Mouse (Mus musculus): Measurements from ENCODE around the gene Mecr. TPM values are rescaled to one million over a fixed set of nuclear protein-coding genes. Genes with fewer than 3 reads are reported as not detected.

Mecr gene
- polyA plus RNA-seq, 1 experiment from 2014 or later = 43.3 TPM

GRCm38 (mm10) chr4:131885376-131885775 lies 42.1 kb downstream of the Mecr start:
- no peak for ATAC-seq (ENCODE audit: insufficient number of reproducible peaks, low FRiP score, low TSS enrichment, low read depth)
- DNase-seq (ENCODE audit: low spot score) = no peak
- Histone ChIP-seq H3K27me3 (ENCODE audit: control insufficient read depth, insufficient read depth, low read length) (no peaks in the 10 kb centered on the region), H3K9me3 (ENCODE audit: control insufficient read depth, low read length) (no peaks in the 10 kb centered on the region), H3K4me1 (ENCODE audit: control insufficient read depth, insufficient read depth, low read length) (no peaks in the 10 kb centered on the region), H3K9ac (ENCODE audit: low read length) (no peak overlapping the region), H3K4me3 (ENCODE audit: low read depth, low read length) (no peak overlapping the region), H3K27ac (replicated peaks; ENCODE audit: low read depth, low read length) (no peak overlapping the region), H3K36me3 (ENCODE audit: control insufficient read depth, insufficient read depth, low read length) (no peaks in the 10 kb centered on the region; the same call in none of the 2 replicates), H3K4me2 (ENCODE audit: low read depth, severe bottlenecking) (no peak overlapping the region)
- 78% methylated on average over 6 of the region's 6 CpGs for WGBS

GRCm38 (mm10) chr4:131888564-131888963 lies 45.3 kb downstream of the Mecr start:
- WGBS = 90% methylated on average over 1 of the region's 1 CpGs
- Histone ChIP-seq H3K27me3 (ENCODE audit: control insufficient read depth, insufficient read depth, low read length) (no peaks in the 10 kb centered on the region), H3K4me3 (ENCODE audit: low read depth, low read length) (no peak overlapping the region), H3K9ac (ENCODE audit: low read length) (no peak overlapping the region), H3K9me3 (ENCODE audit: control insufficient read depth, low read length) (no peaks in the 10 kb centered on the region), H3K4me1 (ENCODE audit: control insufficient read depth, insufficient read depth, low read length) (no peaks in the 10 kb centered on the region), H3K27ac (replicated peaks; ENCODE audit: low read depth, low read length) (no peak overlapping the region), H3K36me3 (ENCODE audit: control insufficient read depth, insufficient read depth, low read length) (peaks cover 8% of the 10 kb centered on the region), H3K4me2 (ENCODE audit: low read depth, severe bottlenecking) (no peak overlapping the region)
- no peak for ATAC-seq (ENCODE audit: insufficient number of reproducible peaks, low FRiP score, low TSS enrichment, low read depth)
- DNase-seq (ENCODE audit: low spot score) = no peak

- H3K9ac ChIP-seq (ENCODE audit: low read length) = no peak overlapping the region
- H3K4me1 ChIP-seq (ENCODE audit: control insufficient read depth, insufficient read depth, low read length) = no peaks in the 10 kb centered on the region
- ATAC-seq (ENCODE audit: insufficient number of reproducible peaks, low FRiP score, low TSS enrichment, low read depth) = no peak
- WGBS = 91% methylated on average over 3 of the region's 3 CpGs
- no peaks in the 10 kb centered on the region for H3K27me3 ChIP-seq (ENCODE audit: control insufficient read depth, insufficient read depth, low read length)
- no peaks in the 10 kb centered on the region for H3K9me3 ChIP-seq (ENCODE audit: control insufficient read depth, low read length)
- no peak overlapping the region for H3K4me2 ChIP-seq (ENCODE audit: low read depth, severe bottlenecking)
- H3K36me3 ChIP-seq (ENCODE audit: control insufficient read depth, insufficient read depth, low read length) = peaks cover 17% of the 10 kb centered on the region
- no peak overlapping the region for H3K27ac ChIP-seq (replicated peaks; ENCODE audit: low read depth, low read length)
- DNase-seq (ENCODE audit: low spot score) = no peak
- no peak overlapping the region for H3K4me3 ChIP-seq (ENCODE audit: low read depth, low read length)
These were observed 47.4 kb downstream of the Mecr start for GRCm38 (mm10) chr4:131890692-131891091.

- Histone ChIP-seq H3K36me3 (ENCODE audit: control insufficient read depth, insufficient read depth, low read length) (peaks cover 51% of the 10 kb centered on the region), H3K27ac (replicated peaks; ENCODE audit: low read depth, low read length) (no peak overlapping the region), H3K9me3 (ENCODE audit: control insufficient read depth, low read length) (no peaks in the 10 kb centered on the region), H3K4me1 (ENCODE audit: control insufficient read depth, insufficient read depth, low read length) (no peaks in the 10 kb centered on the region), H3K27me3 (ENCODE audit: control insufficient read depth, insufficient read depth, low read length) (no peaks in the 10 kb centered on the region), H3K4me3 (ENCODE audit: low read depth, low read length) (no peak overlapping the region), H3K4me2 (ENCODE audit: low read depth, severe bottlenecking) (no peak overlapping the region), H3K9ac (ENCODE audit: low read length) (no peak overlapping the region)
- no peak for ATAC-seq (ENCODE audit: insufficient number of reproducible peaks, low FRiP score, low TSS enrichment, low read depth)
- no peak for DNase-seq (ENCODE audit: low spot score)
- 93% methylated on average over 5 of the region's 5 CpGs for WGBS
These were observed 53.8 kb downstream of the Mecr start for GRCm38 (mm10) chr4:131897109-131897508.

GRCm38 (mm10) chr4:131897787-131898186 lies 54.5 kb downstream of the Mecr start:
- ATAC-seq (ENCODE audit: insufficient number of reproducible peaks, low FRiP score, low TSS enrichment, low read depth) = no peak
- Histone ChIP-seq H3K36me3 (ENCODE audit: control insufficient read depth, insufficient read depth, low read length) (peaks cover 52% of the 10 kb centered on the region), H3K4me3 (ENCODE audit: low read depth, low read length) (no peak overlapping the region), H3K27ac (replicated peaks; ENCODE audit: low read depth, low read length) (no peak overlapping the region), H3K9ac (ENCODE audit: low read length) (no peak overlapping the region), H3K4me1 (ENCODE audit: control insufficient read depth, insufficient read depth, low read length) (no peaks in the 10 kb centered on the region), H3K27me3 (ENCODE audit: control insufficient read depth, insufficient read depth, low read length) (no peaks in the 10 kb centered on the region), H3K4me2 (ENCODE audit: low read depth, severe bottlenecking) (no peak overlapping the region), H3K9me3 (ENCODE audit: control insufficient read depth, low read length) (no peaks in the 10 kb centered on the region)
- 97% methylated on average over 8 of the region's 8 CpGs for WGBS
- DNase-seq (ENCODE audit: low spot score) = no peak

GRCm38 (mm10) chr4:131898503-131899179 lies 55.4 kb downstream of the Mecr start:
- no peaks in the 10 kb centered on the region for H3K9me3 ChIP-seq (ENCODE audit: control insufficient read depth, low read length)
- no peak overlapping the region for H3K27ac ChIP-seq (replicated peaks; ENCODE audit: low read depth, low read length)
- H3K4me1 ChIP-seq (ENCODE audit: control insufficient read depth, insufficient read depth, low read length) = no peaks in the 10 kb centered on the region
- WGBS = 94% methylated on average over 12 of the region's 12 CpGs
- no peaks in the 10 kb centered on the region for H3K27me3 ChIP-seq (ENCODE audit: control insufficient read depth, insufficient read depth, low read length)
- DNase-seq (ENCODE audit: low spot score) = no peak
- no peak for ATAC-seq (ENCODE audit: insufficient number of reproducible peaks, low FRiP score, low TSS enrichment, low read depth)
- H3K9ac ChIP-seq (ENCODE audit: low read length) = no peak overlapping the region
- peaks cover 48% of the 10 kb centered on the region for H3K36me3 ChIP-seq (ENCODE audit: control insufficient read depth, insufficient read depth, low read length)
- no peak overlapping the region for H3K4me2 ChIP-seq (ENCODE audit: low read depth, severe bottlenecking)
- no peak overlapping the region for H3K4me3 ChIP-seq (ENCODE audit: low read depth, low read length)

DNA sequence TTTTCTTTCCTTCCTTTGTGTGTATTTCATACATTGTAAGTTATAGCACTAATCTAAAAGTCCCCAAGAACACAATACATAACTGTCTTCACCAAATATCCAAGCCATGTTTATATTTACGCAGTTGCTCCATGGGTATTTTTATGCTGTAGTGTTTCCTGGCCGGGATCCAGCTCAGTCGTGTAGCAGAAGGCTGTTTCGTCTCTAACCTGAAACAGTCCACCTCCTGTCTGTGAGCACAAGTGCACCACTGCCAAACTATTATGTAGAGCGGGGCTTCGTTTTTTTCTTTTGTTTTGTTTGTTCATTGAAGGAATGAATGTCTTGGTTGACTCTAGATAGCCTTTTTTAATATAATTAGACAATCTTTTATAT lies 55.9 kb downstream of the Mecr start:
- WGBS = 91% methylated on average over 6 of the region's 6 CpGs
- ATAC-seq (ENCODE audit: insufficient number of reproducible peaks, low FRiP score, low TSS enrichment, low read depth) (no peak), DNase-seq (ENCODE audit: low spot score) (no peak)
- H3K27ac ChIP-seq (replicated peaks; ENCODE audit: low read depth, low read length) = no peak overlapping the region
- H3K27me3 ChIP-seq (ENCODE audit: control insufficient read depth, insufficient read depth, low read length) = no peaks in the 10 kb centered on the region
- no peak overlapping the region for H3K4me2 ChIP-seq (ENCODE audit: low read depth, severe bottlenecking)
- H3K9me3 ChIP-seq (ENCODE audit: control insufficient read depth, low read length) = no peaks in the 10 kb centered on the region
- H3K36me3 ChIP-seq (ENCODE audit: control insufficient read depth, insufficient read depth, low read length) = peaks cover 48% of the 10 kb centered on the region
- no peaks in the 10 kb centered on the region for H3K4me1 ChIP-seq (ENCODE audit: control insufficient read depth, insufficient read depth, low read length)
- H3K4me3 ChIP-seq (ENCODE audit: low read depth, low read length) = no peak overlapping the region
- no peak overlapping the region for H3K9ac ChIP-seq (ENCODE audit: low read length)

DNA sequence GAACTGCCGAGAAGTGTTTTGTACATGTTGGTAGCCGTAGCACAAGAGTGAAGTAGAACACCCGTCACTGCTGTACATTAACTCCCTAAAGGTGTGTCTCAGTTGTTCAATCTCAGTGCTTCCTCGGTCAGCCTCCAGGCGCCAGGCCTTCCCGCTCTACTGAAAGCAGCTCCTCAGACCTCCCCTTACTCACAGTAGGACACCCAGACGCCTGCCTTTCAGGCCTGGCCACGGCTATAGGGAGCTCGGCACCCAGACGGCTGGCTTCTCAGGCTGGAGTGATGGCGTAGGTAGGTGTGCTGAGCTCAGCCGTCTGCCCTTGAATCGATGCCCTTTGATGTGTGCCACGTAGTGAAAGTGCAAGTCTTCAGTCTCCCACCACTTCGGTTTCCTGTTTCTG lies 57.8 kb downstream of the Mecr start:
- Histone ChIP-seq H3K9me3 (ENCODE audit: control insufficient read depth, low read length) (no peaks in the 10 kb centered on the region), H3K4me2 (ENCODE audit: low read depth, severe bottlenecking) (no peak overlapping the region), H3K9ac (ENCODE audit: low read length) (no peak overlapping the region), H3K27me3 (ENCODE audit: control insufficient read depth, insufficient read depth, low read length) (no peaks in the 10 kb centered on the region), H3K4me3 (ENCODE audit: low read depth, low read length) (no peak overlapping the region), H3K36me3 (ENCODE audit: control insufficient read depth, insufficient read depth, low read length) (peaks cover 44% of the 10 kb centered on the region), H3K4me1 (ENCODE audit: control insufficient read depth, insufficient read depth, low read length) (no peaks in the 10 kb centered on the region), H3K27ac (replicated peaks; ENCODE audit: low read depth, low read length) (no peak overlapping the region)
- no peak for DNase-seq (ENCODE audit: low spot score)
- WGBS = 92% methylated on average over 15 of the region's 15 CpGs
- ATAC-seq (ENCODE audit: insufficient number of reproducible peaks, low FRiP score, low TSS enrichment, low read depth) = no peak

GRCm38 (mm10) chr4:131904478-131904877 lies 61.2 kb downstream of the Mecr start:
- DNase-seq (ENCODE audit: low spot score) (peak; percentile 72), ATAC-seq (ENCODE audit: insufficient number of reproducible peaks, low FRiP score, low TSS enrichment, low read depth) (no peak)
- WGBS = 69% methylated on average over 8 of the region's 8 CpGs
- Histone ChIP-seq H3K4me3 (ENCODE audit: low read depth, low read length) (no peak overlapping the region), H3K4me1 (ENCODE audit: control insufficient read depth, insufficient read depth, low read length) (no peaks in the 10 kb centered on the region; the same call in 1 of the 2 replicates), H3K4me2 (ENCODE audit: low read depth, severe bottlenecking) (no peak overlapping the region), H3K9me3 (ENCODE audit: control insufficient read depth, low read length) (no peaks in the 10 kb centered on the region), H3K27ac (replicated peaks; ENCODE audit: low read depth, low read length) (no peak overlapping the region), H3K27me3 (ENCODE audit: control insufficient read depth, insufficient read depth, low read length) (no peaks in the 10 kb centered on the region), H3K36me3 (ENCODE audit: control insufficient read depth, insufficient read depth, low read length) (peaks cover 30% of the 10 kb centered on the region), H3K9ac (ENCODE audit: low read length) (no peak overlapping the region)

Measured in limb, embryonic 11.5 days (tissue).